Mouse (Mus musculus) liver, embryonic 15.5 days (tissue): ENCODE data around the gene Sbf1. TPM values are rescaled to one million over a fixed set of nuclear protein-coding genes. Genes with fewer than 3 reads are reported as not detected.

Source experiments
- ATAC-seq: fragments of 200-750 bp; cut with Nextera tagmentation; 2 replicates; pipeline ENCODE4 v1.8.0; 2017; ENCODE audit warnings: moderate number of reproducible peaks, mild to moderate bottlenecking, moderate library complexity; ENCODE audit not compliant: insufficient read depth
- H3K27ac ChIP-seq: fragments of 300-500 bp; sonication (generic); replicated peaks from 2 replicates; pipeline ENCODE4 v1.5.1; 2015; ENCODE audit warnings: mild to moderate bottlenecking, inconsistent platforms
- H3K27me3 ChIP-seq: fragments of 300-500 bp; sonication (generic); 2 replicates; pipeline ENCODE4 v1.6.1; 2015; ENCODE audit warnings: mild to moderate bottlenecking, inconsistent platforms
- H3K36me3 ChIP-seq: fragments of 300-500 bp; sonication (generic); replicated peaks from 2 replicates; pipeline ENCODE4 v1.6.1; 2015; ENCODE audit warnings: moderate library complexity, mild to moderate bottlenecking, inconsistent platforms
- H3K4me1 ChIP-seq: fragments of 300-500 bp; sonication (generic); replicated peaks from 2 replicates; pipeline ENCODE4 v1.6.1; 2015; ENCODE audit warnings: inconsistent platforms
- H3K4me2 ChIP-seq: fragments of 300-500 bp; sonication (generic); 2 replicates; pipeline ENCODE4 v1.6.1; 2015; ENCODE audit warnings: moderate library complexity, mild to moderate bottlenecking, inconsistent platforms
- H3K4me3 ChIP-seq: fragments of 300-500 bp; sonication (generic); replicated peaks from 2 replicates; pipeline ENCODE4 v1.5.1; 2015; ENCODE audit warnings: mild to moderate bottlenecking, inconsistent platforms
- H3K9ac ChIP-seq: fragments of 300-500 bp; sonication (generic); 2 replicates; pipeline ENCODE4 v1.6.1; 2015; ENCODE audit warnings: moderate library complexity, mild to moderate bottlenecking, inconsistent platforms
- H3K9me3 ChIP-seq: fragments of 300-500 bp; sonication (generic); replicated peaks from 2 replicates; pipeline ENCODE4 v1.6.1; 2016; ENCODE audit warnings: inconsistent platforms
- WGBS: fragments of 180-500 bp; shearing (Covaris S2); methylation state at CpG from one replicate; pipeline ENCODE4 v1.1.7; 2015; ENCODE audit warnings: mixed read lengths; ENCODE audit not compliant: insufficient replicate concordance; 5-methylcytosine and 5-hydroxymethylcytosine counted together
- polyA plus RNA-seq: library from polyadenylated mRNA; unstranded; fragments of >200 nt; fragmentation: Nextera tagmentation; extraction: Ambion mirVana; gene quantifications from 2 replicates; pipeline ENCODE4 v1.2.1, GENCODE M21; 2015

The Sbf1 gene
- polyA plus RNA-seq, 1 experiment from 2014 or later: 21.4 TPM

DNA sequence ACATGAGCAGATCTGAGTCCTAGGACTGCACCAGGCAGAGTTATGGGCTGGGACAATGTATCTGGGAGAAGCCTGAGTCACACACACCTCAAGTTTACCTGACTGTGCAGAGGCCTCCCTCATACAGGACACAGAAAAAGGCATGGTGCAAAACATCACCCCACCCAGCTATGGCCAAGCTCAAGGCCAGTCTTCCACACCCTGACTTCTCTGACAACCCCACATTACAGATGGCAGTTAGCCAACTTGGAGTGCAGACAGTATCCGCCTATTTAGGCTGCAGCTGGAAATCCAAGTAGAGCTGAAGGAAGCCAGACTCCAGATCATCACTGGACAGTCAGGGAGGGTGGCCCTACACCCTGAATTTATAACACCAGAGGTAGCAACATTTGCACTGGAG lies 18.6 kb downstream of the Sbf1 start:
- Histone ChIP-seq H3K4me3 (no peak overlapping the region), H3K27me3 (no peaks in the 10 kb centered on the region), H3K4me1 (peaks cover 38% of the 10 kb centered on the region), H3K27ac (no peak overlapping the region), H3K9ac (no peak overlapping the region; the same call in 1 of the 2 replicates), H3K4me2 (no peak overlapping the region), H3K36me3 (peaks cover 76% of the 10 kb centered on the region), H3K9me3 (no peaks in the 10 kb centered on the region)
- no peak for ATAC-seq
- 62% methylated on average over 1 of the region's 1 CpGs for WGBS

DNA sequence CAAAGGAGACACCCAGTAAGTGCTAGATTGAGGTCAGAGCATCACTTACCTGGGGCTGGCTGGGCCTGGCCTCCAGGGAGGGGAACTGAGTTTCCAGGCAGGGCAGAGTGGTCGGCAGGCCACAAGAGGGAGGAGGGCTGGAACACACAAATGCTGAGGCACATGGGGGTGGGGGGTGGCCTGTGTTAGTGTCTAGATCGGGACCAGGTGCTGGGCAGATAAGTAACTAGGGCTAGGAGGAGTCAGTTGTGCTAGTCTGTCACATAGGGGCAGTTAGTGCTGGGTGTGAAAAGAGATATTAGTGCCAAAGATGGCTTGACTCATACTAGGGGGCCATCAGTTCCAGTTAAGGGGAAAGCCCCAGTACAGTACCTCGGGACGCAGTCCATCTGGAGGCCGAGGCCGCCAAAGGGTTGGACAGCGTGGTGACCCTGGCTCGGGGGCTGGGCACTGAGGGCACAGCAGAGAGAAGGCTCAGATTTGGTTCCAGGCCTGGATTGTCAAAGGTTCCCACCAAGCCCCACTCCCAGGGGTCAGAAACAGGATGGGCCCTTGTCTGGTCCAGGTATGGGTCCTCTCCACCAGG lies 19.4 kb downstream of the Sbf1 start:
- Histone ChIP-seq H3K27me3 (no peaks in the 10 kb centered on the region), H3K9me3 (no peaks in the 10 kb centered on the region), H3K9ac (no peak overlapping the region), H3K4me2 (no peak overlapping the region), H3K36me3 (peaks cover 74% of the 10 kb centered on the region), H3K4me3 (no peak overlapping the region), H3K27ac (no peak overlapping the region), H3K4me1 (peaks cover 43% of the 10 kb centered on the region)
- WGBS: 64% methylated on average over 8 of the region's 8 CpGs
- peak; percentile 59 for ATAC-seq

DNA sequence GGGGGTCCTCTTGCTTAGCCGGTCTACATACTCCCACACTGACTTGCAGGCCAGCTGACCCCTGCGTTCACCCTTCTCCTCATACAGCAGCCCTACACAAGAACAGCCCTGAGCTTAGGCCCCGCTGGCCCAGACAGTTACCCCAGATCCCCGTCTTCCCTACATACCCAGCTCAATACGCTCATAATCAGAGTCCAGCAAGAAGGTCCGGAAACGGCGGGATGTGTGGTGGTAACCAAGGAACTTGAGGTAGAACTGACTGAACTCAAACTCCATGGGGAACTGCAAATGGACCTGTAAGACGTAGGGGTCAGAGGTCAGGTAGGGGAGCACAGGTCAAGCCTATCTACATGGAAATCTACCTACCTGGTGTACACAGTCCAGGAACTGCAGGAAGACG lies 21.3 kb downstream of the Sbf1 start:
- Histone ChIP-seq H3K9me3 (no peaks in the 10 kb centered on the region), H3K4me3 (no peak overlapping the region), H3K4me2 (no peak overlapping the region), H3K9ac (no peak overlapping the region), H3K27me3 (no peaks in the 10 kb centered on the region), H3K27ac (no peak overlapping the region), H3K36me3 (peaks cover 75% of the 10 kb centered on the region), H3K4me1 (peaks cover 43% of the 10 kb centered on the region)
- ATAC-seq: no peak
- 85% methylated on average over 10 of the region's 10 CpGs for WGBS

DNA sequence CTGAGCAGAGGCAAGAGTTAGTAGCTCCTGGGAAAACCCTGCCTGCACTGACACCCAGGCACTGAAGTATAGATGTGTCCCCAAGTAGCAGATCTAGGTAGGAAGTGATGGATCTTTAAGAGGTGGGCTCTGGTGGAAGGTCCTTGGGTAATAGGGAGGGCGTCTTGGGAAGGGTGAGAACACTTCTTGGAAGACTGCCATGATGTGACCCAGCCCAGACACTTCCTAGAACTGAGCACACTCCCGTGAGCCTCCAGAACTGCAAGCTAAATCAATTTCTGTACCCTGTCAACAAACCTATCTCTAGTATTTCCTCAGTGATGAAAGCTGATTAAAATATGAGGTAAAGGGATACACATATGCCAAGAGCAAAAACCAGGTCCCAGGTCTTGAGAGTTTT lies 22.3 kb downstream of the Sbf1 start:
- Histone ChIP-seq H3K4me2 (no peak overlapping the region), H3K9ac (no peak overlapping the region), H3K9me3 (no peaks in the 10 kb centered on the region), H3K4me3 (no peak overlapping the region), H3K4me1 (peaks cover 44% of the 10 kb centered on the region), H3K36me3 (peaks cover 81% of the 10 kb centered on the region), H3K27ac (peak overlapping the region; percentile 38; the same call in 1 of the 2 replicates), H3K27me3 (no peaks in the 10 kb centered on the region)
- ATAC-seq: no peak
- WGBS: 42% methylated on average over 2 of the region's 2 CpGs

DNA sequence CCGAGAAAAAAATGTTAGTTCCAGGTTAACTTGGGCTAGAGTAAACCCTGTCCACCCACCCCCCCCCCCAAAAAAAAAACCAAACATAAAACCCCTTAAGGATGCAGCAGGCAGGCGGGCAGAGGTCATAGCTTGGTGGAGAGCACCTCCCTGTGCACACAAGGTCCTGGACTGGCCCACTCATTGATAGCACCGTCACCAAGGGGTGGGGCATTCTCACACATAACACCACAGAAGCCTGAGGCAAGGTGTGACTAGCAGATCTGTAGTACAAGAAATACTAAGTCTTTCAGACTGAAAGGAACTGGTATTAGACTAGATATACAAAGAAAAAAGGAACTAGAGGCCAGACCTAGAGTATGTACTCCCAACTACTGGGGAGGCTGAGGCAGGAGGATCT lies 23.6 kb downstream of the Sbf1 start:
- 54% methylated on average over 3 of the region's 3 CpGs for WGBS
- Histone ChIP-seq H3K4me3 (no peak overlapping the region), H3K9me3 (no peaks in the 10 kb centered on the region), H3K27ac (no peak overlapping the region), H3K27me3 (no peaks in the 10 kb centered on the region), H3K9ac (no peak overlapping the region), H3K36me3 (peaks cover 90% of the 10 kb centered on the region), H3K4me1 (peaks cover 49% of the 10 kb centered on the region), H3K4me2 (no peak overlapping the region)
- peak; percentile 72 for ATAC-seq

DNA sequence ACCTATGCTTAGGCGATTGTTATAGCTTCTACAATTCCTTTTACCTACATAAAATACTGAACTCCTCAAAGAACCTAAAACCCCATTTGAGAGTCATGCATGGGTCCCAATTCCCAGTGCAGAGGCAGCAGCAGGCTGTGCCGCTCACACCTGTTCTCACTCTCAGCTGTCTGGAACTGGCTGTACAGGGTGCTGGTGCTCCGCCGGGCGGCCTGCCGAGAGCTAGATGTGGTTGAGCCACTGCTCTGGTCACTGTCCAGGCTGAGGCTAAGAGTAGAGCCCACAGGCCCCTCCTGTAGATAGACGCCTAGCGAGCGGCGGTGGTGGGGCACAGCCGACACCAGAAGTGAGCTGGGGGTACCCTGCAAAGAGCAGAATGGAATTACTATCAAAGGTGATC lies 25.7 kb downstream of the Sbf1 start:
- WGBS: 87% methylated on average over 11 of the region's 11 CpGs
- no peaks in the 10 kb centered on the region for H3K9me3 ChIP-seq
- H3K4me2 ChIP-seq: no peak overlapping the region
- H3K27me3 ChIP-seq: no peaks in the 10 kb centered on the region
- H3K4me3 ChIP-seq: no peak overlapping the region
- ATAC-seq: no peak
- no peak overlapping the region for H3K9ac ChIP-seq
- H3K4me1 ChIP-seq: peaks cover 52% of the 10 kb centered on the region
- H3K36me3 ChIP-seq: peaks cover 78% of the 10 kb centered on the region
- H3K27ac ChIP-seq: no peak overlapping the region

DNA sequence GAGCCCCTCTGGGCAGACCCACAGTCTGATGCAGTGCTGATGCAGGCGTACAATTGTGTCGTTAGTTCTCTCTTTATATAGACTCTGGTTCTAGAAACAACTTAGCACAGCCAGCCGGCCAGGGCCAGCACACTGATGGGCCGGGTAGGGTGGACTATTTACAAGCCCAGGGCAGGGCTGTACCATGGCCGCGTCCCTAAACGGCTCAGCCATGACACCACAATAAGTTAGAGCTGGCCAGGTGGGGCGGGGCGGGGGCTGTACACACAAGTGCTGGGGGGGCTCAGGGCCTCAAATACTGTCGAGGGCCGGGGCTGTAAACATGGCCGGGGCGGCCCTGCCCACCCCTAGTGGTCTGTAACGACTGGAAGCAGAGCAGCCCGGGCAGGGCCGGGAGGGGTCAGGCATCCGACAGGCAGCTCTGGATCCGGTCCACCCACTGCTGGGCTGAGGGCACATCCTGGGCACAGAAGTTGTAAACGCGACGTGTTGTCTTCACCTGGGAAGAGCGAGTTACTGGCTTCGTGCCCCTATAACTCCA lies 26.8 kb downstream of the Sbf1 start:
- peaks cover 77% of the 10 kb centered on the region for H3K36me3 ChIP-seq
- no peak overlapping the region for H3K27ac ChIP-seq
- H3K9me3 ChIP-seq: no peaks in the 10 kb centered on the region
- H3K9ac ChIP-seq: no peak overlapping the region
- 85% methylated on average over 23 of the region's 23 CpGs for WGBS
- no peak overlapping the region for H3K4me3 ChIP-seq
- peaks cover 61% of the 10 kb centered on the region for H3K4me1 ChIP-seq
- ATAC-seq: no peak
- H3K27me3 ChIP-seq: no peaks in the 10 kb centered on the region
- no peak overlapping the region for H3K4me2 ChIP-seq

DNA sequence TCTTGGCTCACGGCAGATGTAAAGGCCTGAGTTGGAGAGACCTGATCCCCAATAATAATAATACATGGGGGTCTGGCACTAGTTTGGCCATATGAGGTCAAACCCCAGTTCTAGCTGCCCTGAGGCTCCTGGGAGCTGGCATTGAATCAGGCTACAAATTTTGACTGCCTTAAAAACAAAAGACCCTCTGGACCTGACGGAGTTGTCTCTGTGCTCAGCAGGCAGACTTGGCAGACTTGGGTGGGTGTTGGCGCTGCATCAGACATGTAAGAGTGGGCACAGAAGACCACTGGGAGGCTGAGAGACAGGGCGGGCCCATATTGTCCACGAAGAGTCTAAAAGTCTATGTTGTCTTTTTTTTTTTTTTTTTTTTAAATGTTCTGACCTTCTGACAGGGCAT lies 28.5 kb downstream of the Sbf1 start:
- Histone ChIP-seq H3K27me3 (no peaks in the 10 kb centered on the region), H3K9ac (0 out of 2 replicates have a peak overlapping the region, but pooled peaks have one; percentile 45), H3K36me3 (peaks cover 81% of the 10 kb centered on the region), H3K4me1 (peaks cover 49% of the 10 kb centered on the region), H3K4me2 (peak overlapping the region; percentile 69), H3K27ac (no peak overlapping the region), H3K4me3 (peak overlapping the region; percentile 36; the same call in 1 of the 2 replicates), H3K9me3 (no peaks in the 10 kb centered on the region)
- 77% methylated on average over 5 of the region's 5 CpGs for WGBS
- ATAC-seq: no peak

DNA sequence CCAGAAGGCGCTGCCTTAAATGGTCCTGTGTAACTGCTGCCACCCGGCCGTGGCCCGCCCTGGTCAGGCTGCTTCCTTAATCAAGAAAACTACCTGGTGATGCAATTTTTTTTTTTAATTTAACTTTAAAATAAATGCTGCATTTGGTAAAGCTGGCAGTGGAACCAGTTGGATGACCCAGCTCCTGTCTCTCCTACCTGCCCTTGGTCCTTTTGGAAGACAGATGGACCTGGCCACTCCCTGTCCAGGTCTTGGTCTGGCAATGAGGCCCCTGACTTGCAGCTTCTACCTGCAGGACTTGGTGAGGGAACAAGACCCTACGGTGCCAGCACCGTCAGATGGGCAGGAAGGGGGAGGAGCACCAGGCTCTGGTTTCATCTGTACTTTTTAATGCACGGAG lies 29.0 kb downstream of the Sbf1 start:
- H3K4me1 ChIP-seq: peaks cover 45% of the 10 kb centered on the region
- peak overlapping the region; percentile 36 for H3K4me3 ChIP-seq
- H3K36me3 ChIP-seq: peaks cover 84% of the 10 kb centered on the region
- peak overlapping the region; percentile 84 for H3K27ac ChIP-seq
- H3K27me3 ChIP-seq: no peaks in the 10 kb centered on the region
- H3K9ac ChIP-seq: peak overlapping the region; percentile 45; the same call in 1 of the 2 replicates
- H3K4me2 ChIP-seq: peak overlapping the region; percentile 69
- 0 out of 2 replicates have a peak, but pooled peaks have one; percentile 29 for ATAC-seq
- no peaks in the 10 kb centered on the region for H3K9me3 ChIP-seq
- WGBS: 56% methylated on average over 7 of the region's 7 CpGs

DNA sequence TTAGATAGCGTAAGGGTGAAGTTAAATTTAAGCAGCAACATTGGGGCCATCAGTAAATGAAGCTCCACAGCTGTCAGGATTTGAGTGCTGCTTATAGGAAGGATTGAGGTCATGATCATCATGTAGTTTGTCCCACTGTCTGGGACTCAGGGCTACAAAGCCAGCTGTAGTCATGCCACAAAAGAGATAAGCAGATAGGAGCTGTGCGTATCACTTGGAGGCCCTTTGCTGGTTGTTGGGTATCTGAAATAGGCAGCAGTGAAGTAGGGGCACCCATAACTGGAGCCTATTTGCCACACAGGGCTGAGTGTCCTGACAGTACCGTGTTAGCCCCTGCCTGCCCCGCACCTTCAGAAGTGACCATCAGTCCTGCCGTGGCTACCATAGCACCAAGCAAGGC lies 29.6 kb downstream of the Sbf1 start:
- ATAC-seq: peak; percentile 93
- peaks cover 42% of the 10 kb centered on the region for H3K4me1 ChIP-seq
- H3K4me2 ChIP-seq: peak overlapping the region; percentile 69
- peak overlapping the region; percentile 84 for H3K27ac ChIP-seq
- peak overlapping the region; percentile 45; the same call in 1 of the 2 replicates for H3K9ac ChIP-seq
- H3K27me3 ChIP-seq: no peaks in the 10 kb centered on the region
- WGBS: 39% methylated on average over 5 of the region's 5 CpGs
- H3K9me3 ChIP-seq: no peaks in the 10 kb centered on the region
- H3K4me3 ChIP-seq: peak overlapping the region; percentile 36
- peaks cover 85% of the 10 kb centered on the region for H3K36me3 ChIP-seq

DNA sequence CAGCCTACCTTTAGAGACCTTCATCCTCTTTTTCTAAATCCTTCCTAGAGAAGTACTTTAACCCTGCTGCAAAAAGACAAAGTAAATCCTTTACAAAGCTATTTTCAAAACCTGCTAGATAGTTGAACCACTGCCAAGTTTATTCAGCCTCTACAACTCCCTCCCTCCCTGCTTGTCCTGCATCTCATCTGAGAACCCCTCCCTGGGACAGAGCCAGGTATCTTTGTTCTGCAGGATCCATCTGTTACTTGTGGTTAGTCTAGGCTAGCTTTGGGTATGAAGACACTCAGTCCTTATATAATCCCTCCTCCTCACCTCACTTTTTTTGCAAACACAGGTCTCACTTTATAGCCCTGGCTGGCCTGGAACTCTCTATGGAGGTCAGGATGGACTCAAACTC lies 30.1 kb downstream of the Sbf1 start:
- Histone ChIP-seq H3K4me1 (peaks cover 42% of the 10 kb centered on the region), H3K4me2 (peak overlapping the region; percentile 69), H3K9ac (no peak overlapping the region), H3K36me3 (peaks cover 85% of the 10 kb centered on the region), H3K27me3 (no peaks in the 10 kb centered on the region), H3K27ac (peak overlapping the region; percentile 84), H3K9me3 (no peaks in the 10 kb centered on the region), H3K4me3 (no peak overlapping the region)
- ATAC-seq: peak; percentile 82

DNA sequence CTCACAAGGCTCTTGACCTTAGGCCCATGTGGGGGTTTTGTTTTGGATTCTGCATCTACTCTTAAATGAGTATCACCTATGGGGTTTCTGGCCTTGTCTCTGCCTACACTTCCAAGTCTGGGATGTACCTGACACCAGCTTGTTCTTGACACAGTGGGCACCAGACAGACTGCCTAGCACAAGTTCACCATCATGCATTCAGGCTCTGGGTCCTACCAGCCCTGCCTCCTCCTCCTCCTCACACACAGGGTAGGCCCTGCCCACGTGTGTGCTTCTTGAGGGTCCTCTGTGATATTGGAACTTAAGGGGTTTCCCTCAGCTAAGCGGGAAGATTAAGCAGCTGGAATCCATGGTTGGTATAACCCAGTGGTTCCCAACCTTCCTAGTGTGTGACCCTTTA lies 31.0 kb downstream of the Sbf1 start:
- Histone ChIP-seq H3K27ac (peak overlapping the region; percentile 84), H3K9ac (no peak overlapping the region), H3K4me3 (no peak overlapping the region), H3K27me3 (no peaks in the 10 kb centered on the region), H3K36me3 (peaks cover 85% of the 10 kb centered on the region), H3K4me2 (no peak overlapping the region), H3K4me1 (peaks cover 42% of the 10 kb centered on the region), H3K9me3 (no peaks in the 10 kb centered on the region)
- 68% methylated on average over 2 of the region's 2 CpGs for WGBS
- no peak for ATAC-seq
